Mouse (Mus musculus) limb, embryonic 12.5 days (tissue): Measurements from ENCODE around the gene Kdm2b. TPM values are rescaled to one million over a fixed set of nuclear protein-coding genes. Genes with fewer than 3 reads are reported as not detected.
A peak's percentile ranks its signal among the peaks of the same experiment; 100 is the strongest.

Source experiments
- ATAC-seq: fragments of 200-750 bp; cut with Nextera tagmentation; 2 replicates; pipeline ENCODE4 v1.8.0; 2017; ENCODE audit warnings: low read depth, moderate TSS enrichment; ENCODE audit not compliant: insufficient number of reproducible peaks, insufficient read depth, low FRiP score, low TSS enrichment
- H3K27ac ChIP-seq: fragments of 300-500 bp; sonication (generic); 2 replicates; pipeline ENCODE4 v1.5.1; 2016; ENCODE audit warnings: mild to moderate bottlenecking, moderate library complexity
- H3K27me3 ChIP-seq: fragments of 300-500 bp; sonication (generic); 2 replicates; pipeline ENCODE4 v1.6.1; 2016; ENCODE audit warnings: mild to moderate bottlenecking, moderate library complexity
- H3K36me3 ChIP-seq: fragments of 300-500 bp; sonication (generic); 2 replicates; pipeline ENCODE4 v1.6.1; 2016; ENCODE audit warnings: mild to moderate bottlenecking, moderate library complexity
- H3K4me1 ChIP-seq: fragments of 300-500 bp; sonication (generic); replicated peaks from 2 replicates; pipeline ENCODE4 v1.6.1; 2016
- H3K4me2 ChIP-seq: fragments of 300-500 bp; sonication (generic); 2 replicates; pipeline ENCODE4 v1.6.1; 2016; ENCODE audit warnings: mild to moderate bottlenecking, moderate library complexity
- H3K4me3 ChIP-seq: fragments of 300-500 bp; sonication (generic); replicated peaks from 2 replicates; pipeline ENCODE4 v1.5.1; 2016; ENCODE audit warnings: mild to moderate bottlenecking
- H3K9ac ChIP-seq: fragments of 300-500 bp; sonication (generic); replicated peaks from 2 replicates; pipeline ENCODE4 v1.6.1; 2016; ENCODE audit warnings: mild to moderate bottlenecking, moderate library complexity
- H3K9me3 ChIP-seq: fragments of 300-500 bp; sonication (generic); 2 replicates; pipeline ENCODE4 v1.6.1; 2016; ENCODE audit warnings: mild to moderate bottlenecking, moderate library complexity
- WGBS: fragments of 180-500 bp; shearing (Covaris S2); methylation state at CpG from one replicate; pipeline ENCODE4 v1.1.7; 2016; 5-methylcytosine and 5-hydroxymethylcytosine counted together
- polyA plus RNA-seq: library from polyadenylated mRNA; unstranded; fragments of >200 nt; fragmentation: Nextera tagmentation; extraction: Ambion mirVana; gene quantifications from 2 replicates; pipeline ENCODE4 v1.2.1, GENCODE M21; 2016

The Kdm2b gene
- polyA plus RNA-seq, 1 experiment from 2014 or later: 85.5 TPM

DNA sequence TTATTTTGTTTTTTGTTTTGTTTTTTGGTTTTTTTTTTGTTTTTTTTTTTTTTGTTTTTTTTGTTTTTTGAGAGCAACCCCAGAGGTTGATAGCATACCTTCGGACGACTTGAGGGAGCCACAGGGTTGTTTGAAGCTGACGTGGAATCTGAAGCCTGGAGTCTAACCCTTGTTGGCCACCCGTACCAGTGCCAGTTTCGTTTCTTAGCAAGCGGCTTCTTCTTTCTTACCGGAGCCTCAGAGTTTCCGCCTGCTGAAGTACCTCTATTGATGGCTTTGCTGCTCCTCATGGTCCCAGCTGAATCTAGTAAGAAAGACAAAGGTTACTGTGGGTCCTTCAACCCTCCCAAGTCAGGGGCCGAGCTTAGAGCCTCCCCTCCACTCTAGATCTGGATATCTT is 22.1 kb upstream of the Kdm2b start:
- H3K4me1 ChIP-seq: peaks cover 26% of the 10 kb centered on the region
- no peak overlapping the region for H3K27ac ChIP-seq
- H3K9ac ChIP-seq: no peak overlapping the region
- no peak for ATAC-seq
- H3K36me3 ChIP-seq: no peaks in the 10 kb centered on the region
- no peak overlapping the region for H3K4me2 ChIP-seq
- H3K9me3 ChIP-seq: no peaks in the 10 kb centered on the region
- no peak overlapping the region for H3K4me3 ChIP-seq
- WGBS: 93% methylated on average over 9 of the region's 9 CpGs
- no peaks in the 10 kb centered on the region for H3K27me3 ChIP-seq

DNA sequence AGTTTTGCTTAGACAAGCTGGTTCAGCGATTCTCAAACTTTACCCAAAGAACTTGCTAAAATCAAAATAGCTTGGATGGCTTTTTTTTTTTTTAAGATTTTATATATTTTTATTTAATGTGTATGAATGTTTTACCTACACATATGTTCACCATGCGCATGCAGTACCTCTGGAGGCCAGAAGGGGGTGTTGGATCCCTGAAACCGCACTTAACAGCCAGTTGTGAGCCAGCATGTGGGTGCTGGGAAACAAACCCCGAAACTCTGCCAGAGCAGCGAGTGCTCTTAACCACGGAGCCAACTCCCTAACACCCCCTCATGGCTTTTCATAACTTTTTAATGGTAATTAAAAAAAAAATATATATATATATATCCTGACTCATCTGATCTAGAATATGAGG is 21.2 kb upstream of the Kdm2b start:
- Histone ChIP-seq H3K9me3 (no peaks in the 10 kb centered on the region), H3K27me3 (no peaks in the 10 kb centered on the region), H3K9ac (no peak overlapping the region), H3K4me1 (peaks cover 18% of the 10 kb centered on the region), H3K27ac (no peak overlapping the region), H3K4me3 (no peak overlapping the region), H3K36me3 (no peaks in the 10 kb centered on the region), H3K4me2 (no peak overlapping the region)
- 90% methylated on average over 6 of the region's 6 CpGs for WGBS
- no peak for ATAC-seq

DNA sequence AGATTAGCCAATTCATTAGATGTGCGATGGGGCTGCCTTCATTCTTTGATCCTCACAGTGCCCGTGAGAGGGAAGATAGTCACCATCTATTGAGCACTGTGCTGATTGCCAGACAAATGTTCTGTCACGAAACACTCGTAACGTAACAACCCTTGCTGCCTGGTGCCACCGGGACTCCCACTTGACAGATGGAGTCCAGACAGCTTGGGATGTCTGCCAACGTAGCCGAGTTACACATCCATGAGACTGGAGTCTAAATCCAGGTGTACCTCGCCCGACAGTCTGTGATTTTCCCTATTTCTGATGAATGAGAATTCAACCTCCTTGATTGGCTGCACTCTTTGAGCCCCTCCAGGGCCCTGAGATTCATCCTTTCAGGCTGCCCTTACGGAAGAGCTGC is 20.2 kb upstream of the Kdm2b start:
- Histone ChIP-seq H3K9ac (no peak overlapping the region), H3K27me3 (no peaks in the 10 kb centered on the region), H3K4me2 (no peak overlapping the region), H3K36me3 (no peaks in the 10 kb centered on the region), H3K4me3 (no peak overlapping the region), H3K27ac (no peak overlapping the region), H3K4me1 (peaks cover 14% of the 10 kb centered on the region), H3K9me3 (no peaks in the 10 kb centered on the region)
- 62% methylated on average over 11 of the region's 11 CpGs for WGBS
- no peak for ATAC-seq

DNA sequence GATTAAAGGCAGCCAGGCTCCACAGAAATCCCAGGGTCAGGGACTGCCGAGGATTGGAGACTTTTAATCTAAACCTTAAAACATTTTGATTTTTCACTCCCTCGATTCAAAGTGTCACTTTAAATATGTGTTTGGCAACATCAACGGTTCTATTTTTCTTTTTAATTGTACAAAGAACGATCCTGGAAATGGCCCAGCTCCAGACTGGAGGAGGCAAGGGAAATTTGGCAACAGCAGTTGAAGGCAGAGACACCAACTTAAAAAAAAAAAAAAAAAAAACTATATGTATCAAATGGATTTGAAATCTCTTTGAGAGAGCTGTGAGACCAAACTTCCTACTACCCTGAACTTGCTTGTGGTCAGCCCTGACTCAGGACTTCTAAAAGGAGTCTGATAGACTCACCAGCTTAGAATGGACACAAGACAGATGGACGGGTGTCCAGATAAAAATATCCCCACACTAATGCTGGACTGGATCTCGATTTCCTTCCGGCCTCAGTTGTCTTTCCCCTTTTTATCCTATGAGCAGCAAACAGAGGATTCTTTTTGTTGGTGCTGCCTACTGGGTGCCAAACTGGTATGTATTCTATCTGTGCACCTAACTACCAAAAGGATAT is 19.4 kb upstream of the Kdm2b start:
- 57% methylated on average over 7 of the region's 7 CpGs for WGBS
- ATAC-seq: no peak
- Histone ChIP-seq H3K9me3 (no peaks in the 10 kb centered on the region), H3K27me3 (no peaks in the 10 kb centered on the region), H3K4me1 (peaks cover 10% of the 10 kb centered on the region; the same call in 1 of the 2 replicates), H3K36me3 (no peaks in the 10 kb centered on the region), H3K27ac (no peak overlapping the region), H3K9ac (no peak overlapping the region), H3K4me3 (no peak overlapping the region), H3K4me2 (no peak overlapping the region)

DNA sequence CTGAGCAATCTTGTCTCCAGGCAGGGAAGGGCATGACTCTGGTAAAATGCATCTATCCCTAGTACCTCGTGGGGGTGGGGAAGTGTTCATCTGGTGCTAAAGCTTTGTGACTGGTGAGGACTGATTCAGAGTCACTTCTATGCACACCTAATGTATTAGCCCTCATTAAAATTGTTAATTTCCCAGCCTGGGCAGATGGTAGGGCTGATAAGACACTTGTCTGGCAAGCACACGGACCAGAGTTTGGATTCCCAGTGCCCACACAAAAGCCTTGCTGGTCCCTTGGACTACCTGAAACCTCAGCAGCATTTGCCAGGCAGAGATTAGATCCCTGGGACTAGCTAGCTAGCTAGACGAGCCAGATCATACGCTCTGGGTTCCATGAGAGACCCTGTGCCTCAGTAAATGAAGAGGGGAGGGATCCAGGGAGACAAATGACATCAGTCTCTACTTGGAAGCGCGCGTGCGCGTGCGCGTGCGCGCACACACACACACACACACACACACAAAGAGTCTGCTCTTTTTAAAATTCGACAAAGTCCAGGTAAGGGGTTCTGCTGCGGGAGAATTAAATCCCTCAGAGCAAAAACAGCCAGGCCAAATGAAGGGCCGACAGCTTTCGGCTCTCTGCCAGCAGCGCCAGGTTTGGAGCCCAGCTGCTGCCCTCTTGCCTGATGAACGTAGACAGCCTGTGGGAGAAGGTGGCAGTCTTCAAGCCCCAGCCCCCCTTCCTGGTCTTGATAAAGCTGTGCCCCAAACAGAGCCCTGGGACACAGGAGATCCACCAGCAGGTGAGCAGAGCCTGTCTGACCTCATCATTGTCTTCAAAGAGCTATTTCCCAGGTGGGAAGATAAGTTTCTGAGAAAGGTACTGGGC is 16.3 kb upstream of the Kdm2b start:
- Histone ChIP-seq H3K36me3 (no peaks in the 10 kb centered on the region), H3K4me1 (peaks cover 10% of the 10 kb centered on the region; the same call in 1 of the 2 replicates), H3K27me3 (no peaks in the 10 kb centered on the region), H3K9me3 (no peaks in the 10 kb centered on the region), H3K9ac (no peak overlapping the region), H3K4me2 (no peak overlapping the region), H3K4me3 (no peak overlapping the region), H3K27ac (no peak overlapping the region)
- no peak for ATAC-seq
- 67% methylated on average over 19 of the region's 19 CpGs for WGBS

DNA sequence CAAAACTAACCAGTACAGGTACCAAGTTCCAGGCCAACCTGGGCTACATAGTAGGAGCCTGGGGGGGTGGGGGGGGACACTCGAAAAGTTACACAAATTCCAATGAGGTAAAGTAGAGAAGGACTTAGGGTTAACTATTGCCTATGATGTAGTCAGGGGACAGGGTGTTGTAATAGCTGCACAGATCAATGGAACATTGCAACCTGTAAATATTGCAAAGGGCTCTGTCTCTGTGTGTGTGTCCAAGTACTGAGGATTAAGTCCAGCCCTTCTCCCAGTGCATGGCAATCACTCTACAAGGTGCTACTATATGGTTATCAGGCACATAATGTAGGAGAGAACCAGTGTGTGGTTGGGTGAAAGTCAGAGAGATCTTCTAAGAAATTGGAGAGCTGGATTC is 11.3 kb upstream of the Kdm2b start:
- no peak overlapping the region for H3K4me2 ChIP-seq
- H3K4me3 ChIP-seq: no peak overlapping the region
- H3K9me3 ChIP-seq: no peaks in the 10 kb centered on the region
- H3K9ac ChIP-seq: no peak overlapping the region
- no peaks in the 10 kb centered on the region for H3K27me3 ChIP-seq
- 77% methylated on average over 1 of the region's 1 CpGs for WGBS
- H3K4me1 ChIP-seq: no peaks in the 10 kb centered on the region
- no peak overlapping the region for H3K27ac ChIP-seq
- peaks cover 7% of the 10 kb centered on the region; the same call in 1 of the 2 replicates for H3K36me3 ChIP-seq
- no peak for ATAC-seq

DNA sequence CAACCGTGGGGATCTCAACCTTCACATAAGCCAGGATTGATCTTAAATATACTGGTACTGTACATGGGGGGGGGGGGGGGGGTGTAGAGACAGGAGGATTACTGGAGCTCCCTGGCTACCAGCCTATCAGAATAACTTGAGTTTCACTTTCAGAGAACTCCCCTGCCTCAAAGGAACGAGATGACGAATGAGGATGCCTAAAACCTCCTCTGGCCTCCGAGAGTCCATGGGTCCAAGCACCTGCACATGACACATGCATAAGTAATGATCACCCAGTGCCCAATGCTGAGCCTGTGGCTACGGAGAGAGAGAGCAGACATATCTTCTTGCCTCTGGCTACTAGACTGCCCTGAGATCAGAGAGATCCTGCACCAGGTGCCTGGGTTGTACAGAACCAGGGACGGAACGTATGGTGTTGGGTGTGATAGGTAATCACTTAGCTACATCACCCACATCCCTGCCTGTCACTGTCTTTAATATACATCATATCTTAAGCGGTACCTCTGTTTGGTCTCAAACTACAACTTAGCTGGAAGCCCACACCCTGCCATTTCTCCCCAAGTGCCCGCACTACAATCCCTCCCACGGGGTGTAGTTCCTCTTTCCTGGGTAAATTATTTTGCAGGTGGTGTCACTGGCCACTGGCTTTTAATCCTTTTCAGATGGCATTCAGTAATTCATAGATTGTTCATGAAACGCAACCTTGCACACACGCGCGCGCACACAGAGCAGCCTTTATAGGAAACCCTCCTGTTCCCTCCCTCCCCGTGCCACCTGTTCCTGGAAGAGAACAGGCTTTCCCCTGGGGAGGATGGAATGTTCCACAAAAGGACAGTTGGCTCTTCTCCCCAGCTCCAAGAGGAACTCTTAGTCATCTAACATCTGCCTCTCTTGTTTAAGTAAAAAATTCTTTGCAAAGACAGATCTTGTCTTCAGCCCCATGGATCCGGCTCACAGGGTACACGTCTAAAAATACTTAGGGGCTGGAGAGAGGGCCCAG is 7.9 kb upstream of the Kdm2b start:
- H3K9me3 ChIP-seq: no peaks in the 10 kb centered on the region
- H3K4me1 ChIP-seq: peaks cover 18% of the 10 kb centered on the region
- WGBS: 86% methylated on average over 18 of the region's 18 CpGs

DNA sequence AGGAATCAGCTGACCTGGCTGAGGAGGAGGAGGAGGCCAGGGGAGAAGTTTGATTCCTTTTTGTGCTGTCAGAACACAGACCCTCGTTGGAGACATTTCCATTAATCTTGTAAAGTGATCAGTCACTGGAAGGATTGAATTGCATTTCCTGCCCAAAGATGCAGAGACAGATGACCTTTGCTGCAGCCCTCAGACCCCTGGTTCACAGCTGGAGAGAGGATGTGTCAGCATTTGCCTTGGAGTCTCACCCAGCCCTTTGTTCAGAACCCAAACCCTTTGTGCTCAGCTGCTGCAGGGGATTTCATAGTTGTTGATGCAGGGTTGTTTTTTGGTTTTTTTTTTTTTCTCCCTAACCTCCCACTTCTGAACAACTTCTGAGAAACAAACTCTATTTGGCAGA is 5.3 kb upstream of the Kdm2b start:
- H3K9ac ChIP-seq: no peak overlapping the region
- H3K9me3 ChIP-seq: no peaks in the 10 kb centered on the region
- H3K4me3 ChIP-seq: 0 out of 2 replicates have a peak overlapping the region, but pooled peaks have one; percentile 6
- 0% methylated on average over 1 of the region's 1 CpGs for WGBS
- H3K27me3 ChIP-seq: no peaks in the 10 kb centered on the region
- H3K4me2 ChIP-seq: peak overlapping the region; percentile 36
- H3K27ac ChIP-seq: peak overlapping the region; percentile 69; the same call in 1 of the 2 replicates
- ATAC-seq: no peak
- H3K36me3 ChIP-seq: peaks cover 7% of the 10 kb centered on the region; the same call in 1 of the 2 replicates
- peaks cover 38% of the 10 kb centered on the region for H3K4me1 ChIP-seq

More for the DNA sequence above, 7.9 kb upstream of the Kdm2b start:
- Histone ChIP-seq H3K4me3 (no peak overlapping the region), H3K27ac (no peak overlapping the region), H3K4me2 (no peak overlapping the region), H3K9ac (no peak overlapping the region), H3K36me3 (peaks cover 7% of the 10 kb centered on the region; the same call in 1 of the 2 replicates), H3K27me3 (no peaks in the 10 kb centered on the region)
- ATAC-seq: no peak

DNA sequence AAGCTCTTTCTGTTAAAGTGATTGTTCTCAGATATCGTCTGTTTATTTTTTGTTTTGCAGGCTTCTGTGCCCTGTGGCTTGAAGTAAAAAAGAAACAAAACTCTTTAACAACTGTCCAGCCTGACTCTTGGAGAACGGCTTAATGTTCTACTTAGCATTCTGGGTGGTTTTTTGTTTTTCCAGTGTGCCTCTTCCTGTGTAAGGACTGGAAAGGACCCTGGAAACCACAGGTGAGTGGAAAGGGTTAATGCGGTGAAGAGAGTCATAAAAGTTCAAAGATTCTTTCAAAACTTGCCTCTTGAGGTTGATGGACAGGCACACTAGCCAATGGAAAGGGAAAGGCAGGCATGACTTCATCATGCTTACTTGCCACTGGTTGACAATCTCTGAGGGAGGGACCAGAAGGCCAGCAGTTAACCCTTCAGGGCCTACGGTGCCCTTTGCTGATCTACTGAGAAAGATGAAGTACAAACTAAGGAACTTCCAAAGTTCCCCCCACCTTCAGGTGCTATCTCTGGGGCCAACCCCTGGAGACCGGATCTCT is 4.8 kb upstream of the Kdm2b start:
- WGBS: 6% methylated on average over 5 of the region's 5 CpGs
- Histone ChIP-seq H3K27me3 (no peaks in the 10 kb centered on the region), H3K9me3 (no peaks in the 10 kb centered on the region), H3K4me1 (peaks cover 41% of the 10 kb centered on the region), H3K4me2 (peak overlapping the region; percentile 42), H3K4me3 (0 out of 2 replicates have a peak overlapping the region, but pooled peaks have one; percentile 6), H3K27ac (peak overlapping the region; percentile 85), H3K9ac (no peak overlapping the region), H3K36me3 (peaks cover 7% of the 10 kb centered on the region; the same call in 1 of the 2 replicates)
- ATAC-seq: peak; percentile 89

DNA sequence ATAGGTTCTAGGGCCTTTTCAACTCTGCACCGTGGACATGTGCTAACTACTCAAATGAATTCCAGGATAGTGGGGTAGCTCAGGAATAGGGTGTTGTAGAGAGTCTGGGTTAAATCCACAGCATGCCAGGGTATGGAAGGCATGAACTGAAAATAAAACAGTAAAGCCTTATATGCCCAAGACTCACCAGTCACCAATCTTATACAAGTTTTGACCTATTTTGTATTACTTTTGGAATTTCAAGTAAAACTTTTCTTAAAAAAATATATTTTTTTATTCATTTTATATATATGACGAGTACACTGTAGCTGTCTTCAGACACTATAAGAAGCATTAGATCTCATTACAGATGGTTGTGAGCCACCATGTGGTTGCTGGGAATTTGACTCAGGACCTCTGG is 4.2 kb upstream of the Kdm2b start:
- H3K27me3 ChIP-seq: no peaks in the 10 kb centered on the region
- ATAC-seq: no peak
- peaks cover 6% of the 10 kb centered on the region; the same call in 1 of the 2 replicates for H3K36me3 ChIP-seq
- H3K4me1 ChIP-seq: peaks cover 41% of the 10 kb centered on the region
- H3K9ac ChIP-seq: no peak overlapping the region
- no peaks in the 10 kb centered on the region for H3K9me3 ChIP-seq
- WGBS: 23% methylated on average over 2 of the region's 2 CpGs
- peak overlapping the region; percentile 85 for H3K27ac ChIP-seq
- peak overlapping the region; percentile 42 for H3K4me2 ChIP-seq
- 0 out of 2 replicates have a peak overlapping the region, but pooled peaks have one; percentile 5 for H3K4me3 ChIP-seq
